Mouse (Mus musculus) myocyte (in vitro differentiated cells): ENCODE measurements around the gene Ldhd. TPM values are rescaled to one million over a fixed set of nuclear protein-coding genes. Genes with fewer than 3 reads are reported as not detected.

ENCODE experiments used
- H3K27me3 ChIP-seq: one replicate; pipeline ENCODE4 v1.6.1; 2011; ENCODE audit not compliant: control insufficient read depth, insufficient read depth, insufficient read length
- H3K36me3 ChIP-seq: one replicate; pipeline ENCODE4 v1.6.1; 2011; ENCODE audit not compliant: control insufficient read depth, insufficient read depth
- H3K4me2 ChIP-seq: one replicate; pipeline ENCODE4 v1.6.1; 2011; ENCODE audit warnings: low read depth, control low read depth
- H3K4me3 ChIP-seq: one replicate; pipeline ENCODE4 v1.5.1; 2011; ENCODE audit warnings: mild to moderate bottlenecking, control low read depth, moderate library complexity
- H3K79me2 ChIP-seq: one replicate; pipeline ENCODE4 v1.6.1; 2011; ENCODE audit not compliant: control insufficient read depth, insufficient read depth
- H3ac ChIP-seq: one replicate; pipeline ENCODE4 v1.6.1; 2011; ENCODE audit not compliant: control insufficient read depth, insufficient read length
- CEBPB ChIP-seq: IDR thresholded peaks from 2 replicates; pipeline ENCODE4 v1.6.1; 2011; ENCODE audit warnings: mild to moderate bottlenecking, moderate library complexity; ENCODE audit not compliant: poor library complexity, insufficient read depth, severe bottlenecking
- E2F4 ChIP-seq: IDR thresholded peaks from one replicate; pipeline ENCODE4 v1.6.1; 2011; ENCODE audit warnings: mild to moderate bottlenecking, control low read depth, moderate library complexity; ENCODE audit not compliant: insufficient read depth
- MAX ChIP-seq: IDR thresholded peaks from one replicate; pipeline ENCODE4 v1.6.1; 2011; ENCODE audit warnings: low read depth, mild to moderate bottlenecking, control low read depth
- MYOD1 ChIP-seq, 3 experiments: IDR thresholded peaks; one replicate each; pipeline ENCODE4 v1.6.1; 2011; ENCODE audit warnings: control low read depth in 2 of 3, low read depth in 2 of 3, mild to moderate bottlenecking in 2 of 3, moderate library complexity in 1 of 3; ENCODE audit not compliant: insufficient read length in 2 of 3, control insufficient read depth in 1 of 3
- MYOG ChIP-seq, 3 experiments: IDR thresholded peaks; one replicate each; pipeline ENCODE4 v1.6.1; 2011; ENCODE audit warnings: control low read depth in 2 of 3, low read depth in 2 of 3, mild to moderate bottlenecking in 2 of 3; ENCODE audit not compliant: insufficient read length in 2 of 3, control insufficient read depth in 1 of 3, insufficient read depth in 1 of 3
- POLR2A ChIP-seq: IDR thresholded peaks from one replicate; pipeline ENCODE4 v1.6.1; 2011; ENCODE audit warnings: low read depth, mild to moderate bottlenecking, control low read depth, moderate library complexity; ENCODE audit not compliant: insufficient read length
- POLR2AphosphoS2 ChIP-seq: IDR thresholded peaks from one replicate; pipeline ENCODE4 v1.6.1; 2011; ENCODE audit warnings: low read depth, control low read depth; ENCODE audit not compliant: insufficient read length
- REST ChIP-seq: IDR thresholded peaks from one replicate; pipeline ENCODE4 v1.6.1; 2011; ENCODE audit warnings: mild to moderate bottlenecking, control low read depth, moderate library complexity; ENCODE audit not compliant: insufficient read depth, insufficient read length
- SRF ChIP-seq: IDR thresholded peaks from one replicate; pipeline ENCODE4 v1.6.1; 2011; ENCODE audit warnings: low read depth; ENCODE audit not compliant: control insufficient read depth, insufficient read length
- TCF12 ChIP-seq: IDR thresholded peaks from one replicate; pipeline ENCODE4 v1.6.1; 2011; ENCODE audit warnings: mild to moderate bottlenecking, control low read depth; ENCODE audit not compliant: poor library complexity, insufficient read depth, severe bottlenecking
- TCF3 ChIP-seq: IDR thresholded peaks from one replicate; pipeline ENCODE4 v1.6.1; 2011; ENCODE audit warnings: low read depth, control low read depth; ENCODE audit not compliant: insufficient read length
- USF1 ChIP-seq: IDR thresholded peaks from one replicate; pipeline ENCODE4 v1.6.1; 2011; ENCODE audit warnings: low read depth, mild to moderate bottlenecking, control low read depth, moderate library complexity
- polyA plus RNA-seq: library from polyadenylated mRNA; unstranded; fragments of >200 nt; fragmentation: generic; extraction: Trizol; gene quantifications from one replicate; pipeline ENCODE4 v1.2.1, GENCODE M21; 2012; ENCODE audit warnings: missing spikeins

The Ldhd gene
- polyA plus RNA-seq, 1 experiment: 0.16 TPM

DNA sequence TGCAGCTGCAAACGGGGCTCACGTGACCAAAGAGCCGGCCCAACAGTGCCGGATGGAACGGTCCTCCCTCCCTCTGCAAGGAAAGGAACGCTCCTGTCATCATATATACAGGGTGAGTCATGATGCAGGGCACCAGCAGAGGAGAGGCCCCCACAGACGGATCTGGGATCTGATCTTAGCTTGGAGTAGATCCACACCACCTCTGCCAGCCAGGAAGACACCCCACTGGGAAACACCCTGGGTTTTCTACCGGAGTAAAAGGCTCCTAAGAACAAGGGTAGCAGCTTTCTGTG, 3.7 kb downstream of the Ldhd start:
- Histone ChIP-seq H3K4me3 (no peak overlapping the region), H3K4me2 (peak overlapping the region; percentile 62), H3ac (no peak overlapping the region), H3K36me3 (no peaks in the 10 kb centered on the region), H3K27me3 (no peaks in the 10 kb centered on the region), H3K79me2 (no peaks in the 10 kb centered on the region)
- TF ChIP-seq E2F4 (no peak), USF1 (peak; percentile 96), POLR2A (no peak), MYOD1 (IDR thresholded peaks at IDR 0.05; ENCODE audit: control insufficient read depth in 1 of 3, insufficient read length in 2 of 3, low read depth in 2 of 3) (no peak)

DNA sequence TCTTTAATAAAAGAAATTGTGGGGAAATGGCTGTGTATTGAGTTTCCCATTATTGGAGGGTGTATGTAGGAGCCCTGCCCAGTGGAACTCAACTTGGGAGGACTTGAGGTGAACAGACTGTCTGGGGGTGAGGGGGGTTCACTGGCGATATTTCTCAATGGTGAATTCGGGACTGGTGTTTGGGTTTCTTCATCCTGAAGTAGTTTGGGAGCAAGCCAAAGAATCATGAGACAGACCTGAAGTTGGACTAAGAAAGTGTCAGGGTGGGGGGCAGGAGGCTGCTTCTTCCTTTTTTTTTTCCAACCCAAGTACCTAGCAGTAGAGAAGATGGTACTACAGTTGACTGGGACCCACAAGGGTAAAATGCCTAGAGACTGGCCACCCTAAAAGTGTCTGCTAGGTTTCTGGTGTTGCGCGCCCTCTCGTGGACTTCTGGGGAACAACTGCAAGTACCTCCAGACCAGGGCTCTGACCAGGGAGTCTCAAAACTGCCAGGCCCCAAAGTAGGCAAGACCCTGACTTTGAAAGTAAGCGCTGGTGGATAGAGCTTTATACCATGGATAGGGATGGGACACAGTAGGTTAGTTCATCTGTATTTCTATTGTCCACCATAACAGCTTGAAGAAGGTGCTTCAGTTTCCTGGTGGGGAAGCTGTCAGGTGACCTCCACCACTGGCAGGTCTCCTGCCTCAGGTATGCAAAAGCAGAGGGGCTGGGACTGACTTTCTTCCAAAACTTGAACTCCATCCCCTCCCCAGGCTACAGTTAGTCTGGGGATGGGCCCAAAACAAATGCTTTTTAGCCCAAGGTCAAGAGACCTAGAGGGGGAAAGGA, 4.3 kb downstream of the Ldhd start:
- TF ChIP-seq MYOG (IDR thresholded peaks at IDR 0.05; ENCODE audit: control insufficient read depth in 1 of 3, insufficient read depth in 1 of 3, insufficient read length in 2 of 3, low read depth in 2 of 3) (no peak), TCF12 (no peak), MAX (no peak), POLR2AphosphoS2 (no peak), REST (no peak), POLR2A (no peak), E2F4 (no peak), SRF (no peak), TCF3 (no peak), USF1 (no peak), MYOD1 (IDR thresholded peaks at IDR 0.05; ENCODE audit: control insufficient read depth in 1 of 3, insufficient read length in 2 of 3, low read depth in 2 of 3) (no peak), CEBPB (no peak)
- H3K79me2 ChIP-seq: no peaks in the 10 kb centered on the region
- peak overlapping the region; percentile 62 for H3K4me2 ChIP-seq
- no peaks in the 10 kb centered on the region for H3K36me3 ChIP-seq
- H3K4me3 ChIP-seq: no peak overlapping the region
- H3K27me3 ChIP-seq: no peaks in the 10 kb centered on the region
- no peak overlapping the region for H3ac ChIP-seq

DNA sequence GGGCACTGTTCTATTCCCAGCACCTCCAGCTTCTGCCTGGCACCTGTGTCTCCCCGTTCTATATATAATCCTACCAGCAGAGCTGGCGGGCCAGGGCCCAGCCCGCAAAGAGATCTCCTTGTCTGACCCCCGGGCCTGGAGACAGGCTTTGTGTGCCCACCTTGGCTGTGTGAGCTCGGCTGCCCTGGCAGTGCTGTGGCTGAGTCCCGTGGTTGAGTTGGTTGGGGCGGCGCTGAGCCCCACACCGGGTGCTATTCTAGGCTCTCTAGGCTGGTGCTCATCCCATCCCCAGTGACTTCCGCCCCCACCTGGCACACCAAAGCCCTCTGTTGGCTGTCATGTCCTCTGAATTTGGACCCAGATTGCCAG, 5.3 kb downstream of the Ldhd start:
- no peak for TF ChIP-seq POLR2AphosphoS2
- peak in 1 of 3 experiments; percentile 16 for TF ChIP-seq MYOD1 (IDR thresholded peaks at IDR 0.05; ENCODE audit: control insufficient read depth in 1 of 3, insufficient read length in 2 of 3, low read depth in 2 of 3)
- peak in 1 of 3 experiments; percentile 2 for TF ChIP-seq MYOG (IDR thresholded peaks at IDR 0.05; ENCODE audit: control insufficient read depth in 1 of 3, insufficient read depth in 1 of 3, insufficient read length in 2 of 3, low read depth in 2 of 3)

DNA sequence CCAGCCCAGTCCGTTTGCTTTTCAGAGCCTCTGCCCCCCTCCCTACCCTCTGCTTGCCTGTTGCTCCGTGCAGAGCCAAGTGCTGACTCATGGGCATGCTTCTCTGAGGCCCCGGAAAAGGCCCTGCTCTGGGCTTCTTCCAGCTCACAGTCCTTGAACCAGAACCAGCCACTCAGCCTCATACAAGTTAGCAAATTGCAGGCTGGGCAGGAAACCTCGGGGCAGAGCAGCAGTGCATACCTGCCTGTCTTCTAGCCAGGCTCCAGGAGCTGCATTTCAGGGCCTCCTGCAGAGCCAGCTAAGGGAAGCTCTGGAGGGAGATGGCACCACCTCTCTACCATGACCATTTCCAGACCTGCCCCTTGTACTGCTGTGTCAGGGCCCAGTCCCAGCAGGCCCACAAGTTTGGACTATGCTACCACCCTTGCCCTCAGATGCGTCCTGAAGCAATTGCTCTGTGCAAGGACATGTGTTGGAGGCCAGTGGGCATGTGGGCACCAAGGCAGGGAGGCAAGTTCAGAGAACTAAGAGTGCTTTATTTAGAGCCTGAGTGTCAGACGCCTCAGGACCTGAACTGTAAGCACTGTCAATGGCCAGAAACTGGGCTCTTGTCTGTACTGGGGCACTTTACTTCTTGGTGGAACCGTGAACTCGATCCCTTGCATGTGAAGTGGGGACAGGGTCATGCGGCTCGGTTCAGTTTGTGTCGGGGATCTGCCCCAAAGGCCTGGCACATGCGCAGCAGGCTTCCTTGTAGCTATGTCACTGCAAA, 5.9 kb downstream of the Ldhd start:
- Histone ChIP-seq H3K4me2 (peak overlapping the region; percentile 40), H3K27me3 (no peaks in the 10 kb centered on the region), H3K36me3 (no peaks in the 10 kb centered on the region), H3ac (no peak overlapping the region), H3K4me3 (no peak overlapping the region), H3K79me2 (no peaks in the 10 kb centered on the region)
- no peak for TF ChIP-seq REST
- TF ChIP-seq MYOD1 (IDR thresholded peaks at IDR 0.05; ENCODE audit: control insufficient read depth in 1 of 3, insufficient read length in 2 of 3, low read depth in 2 of 3): peak in 1 of 3 experiments; percentile 1

More for the DNA sequence above, 5.3 kb downstream of the Ldhd start:
- Histone ChIP-seq H3K36me3 (no peaks in the 10 kb centered on the region), H3K27me3 (no peaks in the 10 kb centered on the region), H3K4me2 (no peak overlapping the region), H3K79me2 (no peaks in the 10 kb centered on the region), H3K4me3 (no peak overlapping the region), H3ac (no peak overlapping the region)

DNA sequence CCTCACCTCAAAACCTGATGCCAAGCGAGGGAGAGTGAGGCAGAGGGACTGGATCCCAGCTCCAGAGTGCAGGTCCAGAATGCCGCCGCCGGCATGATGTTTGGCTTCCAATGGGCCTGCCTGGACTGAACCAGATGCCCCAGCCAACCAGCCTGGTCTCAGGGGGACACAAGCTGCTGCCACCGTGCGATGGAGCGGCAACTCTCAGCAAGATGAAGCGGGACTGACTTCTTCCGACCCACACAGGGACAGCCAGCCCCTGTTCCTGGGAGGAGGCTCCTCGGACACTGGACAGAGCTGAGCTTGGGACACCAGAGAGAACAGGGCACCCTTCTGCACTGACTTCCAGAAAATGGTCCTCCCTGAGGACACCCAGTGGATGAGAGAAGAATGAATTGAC, 7.6 kb downstream of the Ldhd start:
- Histone ChIP-seq H3K4me3 (no peak overlapping the region), H3K4me2 (no peak overlapping the region), H3K79me2 (no peaks in the 10 kb centered on the region), H3ac (no peak overlapping the region), H3K36me3 (no peaks in the 10 kb centered on the region), H3K27me3 (no peaks in the 10 kb centered on the region)
- TF ChIP-seq REST (no peak), USF1 (no peak), POLR2AphosphoS2 (no peak), TCF12 (no peak), MYOG (IDR thresholded peaks at IDR 0.05; ENCODE audit: control insufficient read depth in 1 of 3, insufficient read depth in 1 of 3, insufficient read length in 2 of 3, low read depth in 2 of 3) (no peak), POLR2A (no peak), E2F4 (no peak), TCF3 (no peak)
